Mouse (Mus musculus): ENCODE results near the gene Egf. TPM values are rescaled to one million over a fixed set of nuclear protein-coding genes. Genes with fewer than 3 reads are reported as not detected.

The Egf gene
- polyA plus RNA-seq, 1 experiment from 2014 or later, result 0.52 TPM

GRCm38 (mm10) chr3:129656540-129656939, 98.6 kb downstream of the Egf start:
- no peaks in the 10 kb centered on the region for H3K27me3 ChIP-seq (ENCODE audit: control insufficient read depth, insufficient read depth, low read length)
- H3K4me3 ChIP-seq (ENCODE audit: low read depth, low read length), result no peak overlapping the region
- H3K36me3 ChIP-seq (ENCODE audit: control insufficient read depth, insufficient read depth, low read length), result no peaks in the 10 kb centered on the region
- TF ChIP-seq EP300 (optimal IDR thresholded peaks at IDR 0.05), result no peak
- TF ChIP-seq CTCF (IDR thresholded peaks at IDR 0.05; ENCODE audit: low read depth), result no peak
- no peak overlapping the region for H3K4me2 ChIP-seq (replicated peaks; ENCODE audit: low read depth)
- no peaks in the 10 kb centered on the region for H3K4me1 ChIP-seq (replicated peaks; ENCODE audit: control insufficient read depth, insufficient read depth)
- ATAC-seq (ENCODE audit: low FRiP score, low TSS enrichment), result no peak
- no peaks in the 10 kb centered on the region for H3K9me3 ChIP-seq (ENCODE audit: control insufficient read depth, low read length)
- WGBS, result 74% methylated on average over 4 of the region's 4 CpGs
- no peak overlapping the region for H3K9ac ChIP-seq (ENCODE audit: low read length)
- no peak for DNase-seq (ENCODE audit: low spot score)
- H3K27ac ChIP-seq (replicated peaks), result no peak overlapping the region

GRCm38 (mm10) chr3:129652476-129652875, 102.6 kb downstream of the Egf start:
- WGBS, result 84% methylated on average over 4 of the region's 4 CpGs
- ATAC-seq (ENCODE audit: low FRiP score, low TSS enrichment) (no peak), DNase-seq (ENCODE audit: low spot score) (no peak)
- Histone ChIP-seq H3K4me3 (ENCODE audit: low read depth, low read length) (no peak overlapping the region), H3K36me3 (ENCODE audit: control insufficient read depth, insufficient read depth, low read length) (no peaks in the 10 kb centered on the region), H3K27me3 (ENCODE audit: control insufficient read depth, insufficient read depth, low read length) (no peaks in the 10 kb centered on the region), H3K4me2 (replicated peaks; ENCODE audit: low read depth) (no peak overlapping the region), H3K9me3 (ENCODE audit: control insufficient read depth, low read length) (no peaks in the 10 kb centered on the region), H3K27ac (replicated peaks) (no peak overlapping the region), H3K4me1 (replicated peaks; ENCODE audit: control insufficient read depth, insufficient read depth) (no peaks in the 10 kb centered on the region), H3K9ac (ENCODE audit: low read length) (no peak overlapping the region)
- TF ChIP-seq EP300 (optimal IDR thresholded peaks at IDR 0.05) (no peak), CTCF (IDR thresholded peaks at IDR 0.05; ENCODE audit: low read depth) (no peak)

GRCm38 (mm10) chr3:129651765-129652164, 103.4 kb downstream of the Egf start:
- Histone ChIP-seq H3K27me3 (ENCODE audit: control insufficient read depth, insufficient read depth, low read length) (no peaks in the 10 kb centered on the region), H3K36me3 (ENCODE audit: control insufficient read depth, insufficient read depth, low read length) (no peaks in the 10 kb centered on the region), H3K9me3 (ENCODE audit: control insufficient read depth, low read length) (no peaks in the 10 kb centered on the region), H3K9ac (ENCODE audit: low read length) (no peak overlapping the region), H3K4me1 (replicated peaks; ENCODE audit: control insufficient read depth, insufficient read depth) (no peaks in the 10 kb centered on the region), H3K4me3 (ENCODE audit: low read depth, low read length) (no peak overlapping the region), H3K4me2 (replicated peaks; ENCODE audit: low read depth) (no peak overlapping the region), H3K27ac (replicated peaks) (no peak overlapping the region)
- no peak for ATAC-seq (ENCODE audit: low FRiP score, low TSS enrichment)
- TF ChIP-seq EP300 (optimal IDR thresholded peaks at IDR 0.05) (no peak), CTCF (IDR thresholded peaks at IDR 0.05; ENCODE audit: low read depth) (no peak)
- DNase-seq (ENCODE audit: low spot score), result no peak
- WGBS, result 91% methylated on average over 8 of the region's 8 CpGs

- H3K4me2 ChIP-seq (replicated peaks; ENCODE audit: low read depth), result no peak overlapping the region
- no peaks in the 10 kb centered on the region for H3K4me1 ChIP-seq (replicated peaks; ENCODE audit: control insufficient read depth, insufficient read depth)
- no peaks in the 10 kb centered on the region for H3K9me3 ChIP-seq (ENCODE audit: control insufficient read depth, low read length)
- TF ChIP-seq CTCF (IDR thresholded peaks at IDR 0.05; ENCODE audit: low read depth) (no peak), EP300 (optimal IDR thresholded peaks at IDR 0.05) (no peak)
- ATAC-seq (ENCODE audit: low FRiP score, low TSS enrichment), result no peak
- 51% methylated on average over 1 of the region's 1 CpGs for WGBS
- no peaks in the 10 kb centered on the region for H3K27me3 ChIP-seq (ENCODE audit: control insufficient read depth, insufficient read depth, low read length)
- H3K27ac ChIP-seq (replicated peaks), result no peak overlapping the region
- DNase-seq (ENCODE audit: low spot score), result no peak
- no peaks in the 10 kb centered on the region for H3K36me3 ChIP-seq (ENCODE audit: control insufficient read depth, insufficient read depth, low read length)
- H3K4me3 ChIP-seq (ENCODE audit: low read depth, low read length), result no peak overlapping the region
- H3K9ac ChIP-seq (ENCODE audit: low read length), result no peak overlapping the region
Measured at GRCm38 (mm10) chr3:129650931-129651330, 104.2 kb downstream of the Egf start.

GRCm38 (mm10) chr3:129650293-129650612, 104.9 kb downstream of the Egf start:
- Histone ChIP-seq H3K27ac (replicated peaks) (no peak overlapping the region), H3K4me2 (replicated peaks; ENCODE audit: low read depth) (no peak overlapping the region), H3K27me3 (ENCODE audit: control insufficient read depth, insufficient read depth, low read length) (no peaks in the 10 kb centered on the region), H3K4me3 (ENCODE audit: low read depth, low read length) (no peak overlapping the region), H3K9ac (ENCODE audit: low read length) (no peak overlapping the region), H3K4me1 (replicated peaks; ENCODE audit: control insufficient read depth, insufficient read depth) (no peaks in the 10 kb centered on the region), H3K36me3 (ENCODE audit: control insufficient read depth, insufficient read depth, low read length) (no peaks in the 10 kb centered on the region), H3K9me3 (ENCODE audit: control insufficient read depth, low read length) (no peaks in the 10 kb centered on the region)
- DNase-seq (ENCODE audit: low spot score) (no peak), ATAC-seq (ENCODE audit: low FRiP score, low TSS enrichment) (peak; percentile 12; the same call in 1 of the 2 replicates)
- TF ChIP-seq CTCF (IDR thresholded peaks at IDR 0.05; ENCODE audit: low read depth) (no peak), EP300 (optimal IDR thresholded peaks at IDR 0.05) (no peak)

GRCm38 (mm10) chr3:129649586-129650292, 105.4 kb downstream of the Egf start:
- peak; percentile 30 for DNase-seq (ENCODE audit: low spot score)
- WGBS, result 63% methylated on average over 8 of the region's 8 CpGs
- TF ChIP-seq EP300 (optimal IDR thresholded peaks at IDR 0.05) (no peak), CTCF (IDR thresholded peaks at IDR 0.05; ENCODE audit: low read depth) (no peak)

More at GRCm38 (mm10) chr3:129649586-129650292, 105.4 kb downstream of the Egf start:
- H3K4me1 ChIP-seq (replicated peaks; ENCODE audit: control insufficient read depth, insufficient read depth), result no peaks in the 10 kb centered on the region
- H3K36me3 ChIP-seq (ENCODE audit: control insufficient read depth, insufficient read depth, low read length), result no peaks in the 10 kb centered on the region
- H3K27me3 ChIP-seq (ENCODE audit: control insufficient read depth, insufficient read depth, low read length), result no peaks in the 10 kb centered on the region
- ATAC-seq (ENCODE audit: low FRiP score, low TSS enrichment), result peak; percentile 45; the same call in 1 of the 2 replicates
- H3K4me3 ChIP-seq (ENCODE audit: low read depth, low read length), result no peak overlapping the region
- no peak overlapping the region for H3K9ac ChIP-seq (ENCODE audit: low read length)
- H3K4me2 ChIP-seq (replicated peaks; ENCODE audit: low read depth), result no peak overlapping the region
- H3K9me3 ChIP-seq (ENCODE audit: control insufficient read depth, low read length), result no peaks in the 10 kb centered on the region
- H3K27ac ChIP-seq (replicated peaks), result no peak overlapping the region
